Mouse (Mus musculus): Measurements from ENCODE around the gene Tex22.

Gene Tex22

GRCm38 (mm10) chr12:113060178-113060577, 14.1 kb upstream of the Tex22 start:
- no peak for DNase-seq (ENCODE audit: low read depth)

GRCm38 (mm10) chr12:113061606-113062005, 12.7 kb upstream of the Tex22 start:
- DNase-seq (ENCODE audit: low read depth): no peak

- DNase-seq (ENCODE audit: low read depth): no peak
Measured at GRCm38 (mm10) chr12:113062201-113062600, 12.1 kb upstream of the Tex22 start.

GRCm38 (mm10) chr12:113063700-113064099, 10.6 kb upstream of the Tex22 start:
- DNase-seq (ENCODE audit: low read depth): no peak

GRCm38 (mm10) chr12:113068002-113068401, 6.3 kb upstream of the Tex22 start:
- no peak for DNase-seq (ENCODE audit: low read depth)

- no peak for DNase-seq (ENCODE audit: low read depth)
Measured at GRCm38 (mm10) chr12:113069389-113069788, 4.9 kb upstream of the Tex22 start.

- DNase-seq (ENCODE audit: low read depth): no peak
Measured at GRCm38 (mm10) chr12:113071321-113071720, 3.0 kb upstream of the Tex22 start.

- no peak for DNase-seq (ENCODE audit: low read depth)
Measured at GRCm38 (mm10) chr12:113071827-113072226, 2.5 kb upstream of the Tex22 start.

GRCm38 (mm10) chr12:113073420-113074328, 628 bp upstream of the Tex22 start:
- DNase-seq (ENCODE audit: low read depth): peak; percentile 10

- peak; percentile 86 for DNase-seq (ENCODE audit: low read depth)
Measured at GRCm38 (mm10) chr12:113075063-113075454, 757 bp downstream of the Tex22 start.

- no peak for DNase-seq (ENCODE audit: low read depth)
Measured at GRCm38 (mm10) chr12:113075486-113075885, 1.2 kb downstream of the Tex22 start.

GRCm38 (mm10) chr12:113087276-113087675, 13.0 kb downstream of the Tex22 start:
- no peak for DNase-seq (ENCODE audit: low read depth)

- no peak for DNase-seq (ENCODE audit: low read depth)
Measured at GRCm38 (mm10) chr12:113088026-113088425, 13.7 kb downstream of the Tex22 start.

GRCm38 (mm10) chr12:113089107-113089506, 14.8 kb downstream of the Tex22 start:
- DNase-seq (ENCODE audit: low read depth): no peak

GRCm38 (mm10) chr12:113090053-113090452, 15.8 kb downstream of the Tex22 start:
- DNase-seq (ENCODE audit: low read depth): no peak

- DNase-seq (ENCODE audit: low read depth): no peak
Measured at GRCm38 (mm10) chr12:113097040-113097439, 22.7 kb downstream of the Tex22 start.

- no peak for DNase-seq (ENCODE audit: low read depth)
Measured at GRCm38 (mm10) chr12:113097749-113098281, 23.5 kb downstream of the Tex22 start, which contains the start of gene Mta1. Gene Mta1 (plus strand): TSS chr12:113098278.

- DNase-seq (ENCODE audit: low read depth): no peak
Measured at GRCm38 (mm10) chr12:113098530-113099151, 24.3 kb downstream of the Tex22 start.

GRCm38 (mm10) chr12:113099470-113100237, 25.4 kb downstream of the Tex22 start:
- DNase-seq (ENCODE audit: low read depth): no peak

GRCm38 (mm10) chr12:113100448-113101076, 26.3 kb downstream of the Tex22 start:
- DNase-seq (ENCODE audit: low read depth): no peak

- DNase-seq (ENCODE audit: low read depth): no peak
Measured at GRCm38 (mm10) chr12:113101251-113101960, 27.1 kb downstream of the Tex22 start.

Measured in c-Kit-positive CD71-negative TER-119-negative erythroid progenitor cells, embryonic 14.5 days (primary cell).